Comparison of ENCODE assay signal across 13 mouse cellular contexts in genomic region chr9:45942464-45942863, GRCm38 (mm10).
"Had no signal": no experiment of that assay in that cellular context is flagged by ENCODE, and none has a peak within 500 bp of the region (broad histone marks: within the 10 kb centered on the region; RNA-seq: fewer than 3 reads in every experiment).

No protein-coding gene starts in this region.

- H3K9ac ChIP-seq: kidney, embryonic 15.5 days; lung, embryonic 14.5 days; neural tube, embryonic 15.5 days had no signal

- H3K4me1 ChIP-seq: kidney, embryonic 15.5 days; midbrain, embryonic 10.5 days; neural tube, embryonic 15.5 days had no signal

- H3K9me3 ChIP-seq: kidney, embryonic 15.5 days; limb, embryonic 10.5 days; midbrain, embryonic 10.5 days; neural tube, embryonic 15.5 days had no signal

- H3K27ac ChIP-seq: kidney, embryonic 15.5 days; left cerebral cortex, adult 2 months; limb, embryonic 10.5 days; midbrain, embryonic 10.5 days; neural tube, embryonic 15.5 days had no signal

- H3K4me2 ChIP-seq: kidney, embryonic 15.5 days; lung, embryonic 14.5 days; neural tube, embryonic 15.5 days had no signal

- DNase-seq: kidney, adult 2 months; kidney, postnatal 14 days; lung, embryonic 14.5 days; lung, postnatal 10 days; lung, postnatal 4 days; midbrain, embryonic 14.5 days; thymus, postnatal 4 days had no signal

- H3K4me3 ChIP-seq: kidney, embryonic 15.5 days; left cerebral cortex, adult 2 months; limb, embryonic 10.5 days; midbrain, embryonic 10.5 days; myocyte; neural tube, embryonic 15.5 days had no signal

- H3K27me3 ChIP-seq: kidney, embryonic 15.5 days; neural tube, embryonic 15.5 days had no signal
